Mouse (Mus musculus) hindbrain, embryonic 14.5 days (tissue): ENCODE results near the gene Mrpl38. TPM values are rescaled to one million over a fixed set of nuclear protein-coding genes. Genes with fewer than 3 reads are reported as not detected.

ENCODE experiments used
- ATAC-seq: fragments of 200-750 bp; cut with Nextera tagmentation; 2 replicates; pipeline ENCODE4 v1.8.0; 2017; ENCODE audit warnings: moderate number of reproducible peaks, mild to moderate bottlenecking, moderate TSS enrichment, moderate library complexity; ENCODE audit not compliant: low FRiP score
- DNase-seq: peaks from one replicate; pipeline ENCODE4 v3.0.0-alpha.2; 2015; ENCODE audit warnings: low spot score
- H3K27ac ChIP-seq: fragments of 300-500 bp; sonication (generic); 2 replicates; pipeline ENCODE4 v1.5.1; 2014; ENCODE audit warnings: mild to moderate bottlenecking, moderate library complexity
- H3K27me3 ChIP-seq: fragments of 300-500 bp; sonication (generic); 2 replicates; pipeline ENCODE4 v1.6.1; 2014; ENCODE audit warnings: mild to moderate bottlenecking, low read length, mixed read lengths; ENCODE audit not compliant: control insufficient read depth, insufficient read depth
- H3K36me3 ChIP-seq: fragments of 300-500 bp; sonication (generic); replicated peaks from 2 replicates; pipeline ENCODE4 v1.6.1; 2014; ENCODE audit not compliant: control insufficient read depth, insufficient read depth
- H3K4me1 ChIP-seq: fragments of 300-500 bp; sonication (generic); replicated peaks from 2 replicates; pipeline ENCODE4 v1.6.1; 2014; ENCODE audit warnings: antibody characterized with exemption, low read length, mixed read lengths; ENCODE audit not compliant: control insufficient read depth, insufficient read depth
- H3K4me2 ChIP-seq: fragments of 300-500 bp; sonication (generic); replicated peaks from 2 replicates; pipeline ENCODE4 v1.6.1; 2014; ENCODE audit warnings: mild to moderate bottlenecking, moderate library complexity
- H3K4me3 ChIP-seq: fragments of 300-500 bp; sonication (generic); replicated peaks from 2 replicates; pipeline ENCODE4 v1.5.1; 2014; ENCODE audit warnings: mild to moderate bottlenecking, low read length
- H3K9ac ChIP-seq: fragments of 300-500 bp; sonication (generic); 2 replicates; pipeline ENCODE4 v1.6.1; 2014
- H3K9me3 ChIP-seq: fragments of 300-500 bp; sonication (generic); 2 replicates; pipeline ENCODE4 v1.6.1; 2016; ENCODE audit warnings: low read length; ENCODE audit not compliant: control insufficient read depth
- WGBS: fragments of 180-500 bp; shearing (Covaris S2); extraction: QIAGEN DNeasy Blood & Tissue Kit; methylation state at CpG from one replicate; pipeline ENCODE4 v1.1.7; 2014; 5-methylcytosine and 5-hydroxymethylcytosine counted together
- polyA plus RNA-seq: library from polyadenylated mRNA; unstranded; fragments of >200 nt; fragmentation: Nextera tagmentation; extraction: Ambion mirVana; gene quantifications from 2 replicates; pipeline ENCODE4 v1.2.1, GENCODE M21; 2014

The Mrpl38 gene
- polyA plus RNA-seq, 1 experiment from 2014 or later: 79.4 TPM

DNA sequence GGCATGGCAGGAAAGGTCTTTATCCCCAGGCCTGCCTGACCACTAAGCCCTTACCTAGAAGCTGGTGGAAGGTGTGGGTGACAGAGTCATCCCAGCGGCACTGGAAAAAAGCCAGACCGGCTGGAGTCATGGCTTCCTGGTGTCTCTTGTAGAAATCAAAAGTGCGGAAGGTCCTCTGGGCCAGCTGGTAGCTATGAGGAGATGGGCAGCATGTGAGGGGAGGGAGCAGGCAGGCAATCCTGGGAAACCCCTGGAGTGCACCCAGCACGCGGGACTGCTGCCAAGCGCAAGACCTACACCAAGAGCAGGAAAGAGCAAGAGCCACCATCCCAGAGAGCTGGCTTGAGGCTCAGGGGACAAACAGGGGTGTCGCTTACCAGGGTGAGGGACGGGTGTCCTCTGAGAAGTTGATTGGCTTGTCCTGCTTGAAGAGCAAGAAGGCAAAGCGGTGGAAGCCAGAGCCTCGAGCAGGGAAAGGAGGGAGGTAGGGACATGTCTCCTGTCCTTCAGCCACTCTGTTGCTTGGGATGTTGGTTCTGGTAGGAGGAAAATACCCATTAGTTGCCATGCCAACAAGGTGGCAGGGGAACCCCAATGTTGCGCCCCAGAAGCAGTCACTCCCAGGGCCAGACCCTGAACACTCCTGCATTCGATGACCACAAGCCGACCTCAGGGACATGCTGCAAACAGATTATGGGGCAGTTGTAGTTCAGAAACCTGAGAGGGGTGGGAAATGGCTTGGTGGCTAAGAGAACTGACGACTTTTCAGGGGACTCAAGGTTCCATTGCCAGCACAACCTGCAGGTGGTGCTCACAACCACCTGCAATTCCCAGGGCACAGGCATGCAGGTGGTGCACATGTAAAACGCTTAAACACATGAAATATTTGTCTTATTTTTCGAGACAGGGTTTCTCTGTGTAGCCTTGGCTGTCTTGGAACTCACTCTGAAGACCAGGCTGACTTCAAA, 6.0 kb downstream of the Mrpl38 start:
- Histone ChIP-seq H3K9me3 (no peaks in the 10 kb centered on the region), H3K27me3 (no peaks in the 10 kb centered on the region), H3K4me1 (peaks cover 9% of the 10 kb centered on the region), H3K9ac (no peak overlapping the region), H3K36me3 (peaks cover 36% of the 10 kb centered on the region), H3K4me2 (no peak overlapping the region), H3K27ac (no peak overlapping the region), H3K4me3 (no peak overlapping the region)
- no peak for ATAC-seq
- DNase-seq: no peak
- 84% methylated on average over 16 of the region's 16 CpGs for WGBS

DNA sequence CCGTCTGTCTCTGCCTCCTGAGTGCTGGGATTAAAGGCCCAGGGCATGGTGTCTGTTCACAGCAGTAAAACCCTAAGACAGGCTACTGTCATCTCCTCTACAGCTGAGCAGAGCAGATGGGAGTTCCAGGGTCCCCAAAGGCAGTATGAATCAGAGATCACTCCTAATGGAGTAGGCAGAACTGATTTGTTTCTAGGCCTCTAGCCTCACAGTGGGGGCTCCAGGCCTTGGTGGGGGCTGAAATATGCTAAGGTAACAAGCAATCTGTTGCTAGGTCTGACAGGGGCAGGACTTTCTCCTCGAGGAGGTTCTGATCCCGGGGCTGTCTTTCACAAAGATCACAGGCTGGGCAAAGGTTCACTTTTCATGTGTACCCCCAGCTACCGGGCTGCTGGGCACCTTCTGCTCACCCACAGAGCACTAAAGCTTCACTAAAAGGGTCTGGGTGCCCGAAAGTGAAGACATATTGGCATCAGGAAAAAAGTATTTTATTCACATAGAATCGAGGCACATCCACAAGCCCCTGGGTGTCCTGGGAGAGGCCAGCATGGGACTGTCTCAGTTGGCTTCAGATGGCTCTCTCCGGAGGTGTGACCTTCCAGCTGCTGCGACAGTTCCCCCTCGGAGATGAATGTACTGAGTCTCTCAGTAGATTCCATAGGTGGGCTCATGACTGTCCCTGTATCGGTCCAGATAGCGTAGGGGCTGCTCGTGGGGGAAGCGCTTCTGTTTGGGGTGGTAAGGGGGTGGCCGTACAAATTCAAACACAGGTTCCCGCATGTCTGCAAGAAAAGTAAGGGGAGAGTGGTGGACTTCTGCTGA, 7.1 kb downstream of the Mrpl38 start:
- peak overlapping the region; percentile 84 for H3K4me2 ChIP-seq
- no peaks in the 10 kb centered on the region for H3K27me3 ChIP-seq
- peak overlapping the region; percentile 83 for H3K9ac ChIP-seq
- peak overlapping the region; percentile 95 for H3K27ac ChIP-seq
- peaks cover 36% of the 10 kb centered on the region for H3K36me3 ChIP-seq
- peak overlapping the region; percentile 61 for H3K4me3 ChIP-seq
- DNase-seq: no peak
- no peaks in the 10 kb centered on the region for H3K9me3 ChIP-seq
- WGBS: 86% methylated on average over 15 of the region's 15 CpGs
- peaks cover 12% of the 10 kb centered on the region for H3K4me1 ChIP-seq
- no peak for ATAC-seq

- H3K4me1 ChIP-seq: peaks cover 12% of the 10 kb centered on the region
- H3K9ac ChIP-seq: peak within 1 kb of the TSS; percentile 83
- peak within 1 kb of the TSS; percentile 61 for H3K4me3 ChIP-seq
- no peaks in the 10 kb centered on the region for H3K27me3 ChIP-seq
- no peaks in the 10 kb centered on the region for H3K9me3 ChIP-seq
- 1% methylated on average over 69 of the region's 69 CpGs for WGBS
- H3K27ac ChIP-seq: peak within 1 kb of the TSS; percentile 95
- peak within 1 kb of the TSS; percentile 84 for H3K4me2 ChIP-seq
- peaks cover 36% of the 10 kb centered on the region for H3K36me3 ChIP-seq
- ATAC-seq (peak; percentile 87), DNase-seq (peak; percentile 88)
Observed at GRCm38 (mm10) chr11:116130488-116131205, 8.0 kb downstream of the Mrpl38 start, which contains the start of gene Trim65. Trim65 (minus strand) TSS chr11:116131128.

- no peaks in the 10 kb centered on the region for H3K27me3 ChIP-seq
- H3K27ac ChIP-seq: peak overlapping the region; percentile 95
- H3K4me2 ChIP-seq: peak overlapping the region; percentile 84
- peak overlapping the region; percentile 83 for H3K9ac ChIP-seq
- peaks cover 32% of the 10 kb centered on the region for H3K36me3 ChIP-seq
- no peak for DNase-seq
- peak overlapping the region; percentile 61 for H3K4me3 ChIP-seq
- no peaks in the 10 kb centered on the region for H3K9me3 ChIP-seq
- peaks cover 12% of the 10 kb centered on the region for H3K4me1 ChIP-seq
- 26% methylated on average over 8 of the region's 8 CpGs for WGBS
- ATAC-seq: no peak; the same call in 1 of the 2 replicates
Observed at GRCm38 (mm10) chr11:116129993-116130487, 8.6 kb downstream of the Mrpl38 start.

- H3K27ac ChIP-seq: no peak overlapping the region
- DNase-seq: no peak
- WGBS: 74% methylated on average over 9 of the region's 9 CpGs
- no peaks in the 10 kb centered on the region for H3K9me3 ChIP-seq
- 0 out of 2 replicates have a peak overlapping the region, but pooled peaks have one; percentile 84 for H3K4me2 ChIP-seq
- H3K4me3 ChIP-seq: no peak overlapping the region
- no peaks in the 10 kb centered on the region for H3K27me3 ChIP-seq
- ATAC-seq: no peak
- peak overlapping the region; percentile 83; the same call in 1 of the 2 replicates for H3K9ac ChIP-seq
- H3K36me3 ChIP-seq: peaks cover 24% of the 10 kb centered on the region; the same call in 1 of the 2 replicates
- peaks cover 12% of the 10 kb centered on the region for H3K4me1 ChIP-seq
Observed at GRCm38 (mm10) chr11:116129091-116129790, 9.4 kb downstream of the Mrpl38 start.

DNA sequence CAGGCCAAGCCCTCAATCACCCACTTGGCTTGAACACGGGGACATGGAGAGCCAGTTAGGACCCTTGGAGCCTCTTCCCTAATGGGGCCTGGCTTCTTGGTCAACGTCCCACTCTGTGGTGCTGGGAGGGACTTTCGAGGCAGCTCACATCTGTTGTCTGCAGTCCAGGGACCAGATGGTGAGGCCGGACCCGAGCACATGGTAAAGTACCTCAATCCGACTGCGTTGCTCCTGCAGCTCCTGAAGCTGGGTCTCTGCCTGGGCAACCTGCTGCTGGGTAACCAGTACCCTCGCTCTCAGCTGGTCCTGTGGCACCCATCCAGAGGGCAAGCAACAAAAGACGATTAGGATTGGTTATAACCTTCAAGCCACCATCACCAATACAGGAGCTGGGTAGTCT, 10.7 kb downstream of the Mrpl38 start:
- peaks cover 12% of the 10 kb centered on the region for H3K4me1 ChIP-seq
- no peak overlapping the region for H3K4me3 ChIP-seq
- no peaks in the 10 kb centered on the region for H3K9me3 ChIP-seq
- H3K27me3 ChIP-seq: no peaks in the 10 kb centered on the region
- no peak overlapping the region for H3K27ac ChIP-seq
- ATAC-seq (no peak), DNase-seq (no peak)
- WGBS: 63% methylated on average over 9 of the region's 9 CpGs
- no peak overlapping the region for H3K4me2 ChIP-seq
- H3K9ac ChIP-seq: no peak overlapping the region
- H3K36me3 ChIP-seq: peaks cover 16% of the 10 kb centered on the region; the same call in 1 of the 2 replicates

DNA sequence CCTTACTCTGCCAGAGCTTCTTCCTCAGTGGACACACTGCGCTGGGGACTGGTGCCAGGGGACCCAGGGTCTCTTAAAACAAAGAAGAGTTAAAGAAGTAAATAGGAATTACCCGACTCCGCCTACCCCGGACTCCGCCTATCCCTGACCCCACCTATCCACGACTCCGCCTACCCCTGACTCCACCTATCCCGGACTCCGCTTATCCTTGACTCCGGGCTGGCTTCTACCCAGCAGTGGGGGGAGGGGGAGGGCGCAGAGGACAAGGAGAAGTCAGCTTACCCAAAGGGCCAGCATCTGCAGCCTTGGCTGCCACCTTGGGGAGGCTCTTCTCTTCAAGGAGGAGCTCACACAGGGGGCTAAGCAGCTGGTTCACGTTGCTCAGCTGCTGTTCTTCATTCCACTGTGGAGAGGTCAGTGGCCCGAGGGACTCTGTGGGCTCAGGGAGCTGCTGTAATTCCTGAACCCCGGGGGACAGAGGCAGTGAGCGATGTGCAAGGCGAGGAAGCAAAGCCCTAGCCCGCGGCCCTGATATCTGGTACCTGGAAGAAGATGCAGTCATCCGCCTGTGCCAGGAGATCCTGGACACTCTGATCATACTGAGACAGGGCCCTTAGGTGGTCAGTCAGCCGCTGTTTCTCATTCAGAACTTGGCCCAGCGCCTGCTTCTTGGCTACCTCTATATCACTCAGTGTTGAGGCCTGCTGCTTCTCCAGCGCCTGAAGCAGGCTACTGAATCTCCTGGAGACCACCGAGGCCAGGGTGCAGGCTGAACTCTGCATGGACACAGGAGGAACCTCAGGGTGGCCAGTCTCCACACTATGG, 11.3 kb downstream of the Mrpl38 start, which contains the start of gene Trim47:
Gene Trim47, minus strand, starts transcription at position 55 of the 825 bp plus-strand sequence.
- Histone ChIP-seq H3K27me3 (no peaks in the 10 kb centered on the region), H3K27ac (no peak within 1 kb of the TSS), H3K9me3 (no peaks in the 10 kb centered on the region), H3K4me3 (no peak within 1 kb of the TSS), H3K4me1 (peaks cover 12% of the 10 kb centered on the region), H3K36me3 (peaks cover 10% of the 10 kb centered on the region; the same call in 1 of the 2 replicates), H3K9ac (0 out of 2 replicates have a peak within 1 kb of the TSS, but pooled peaks have one; percentile 5), H3K4me2 (0 out of 2 replicates have a peak within 1 kb of the TSS, but pooled peaks have one; percentile 9)
- 29% methylated on average over 23 of the region's 23 CpGs for WGBS
- DNase-seq: no peak
- no peak for ATAC-seq
